Mouse (Mus musculus) MEL-GATA-1-ER (cell line): ENCODE measurements around the gene Sctr.

Experiments
- DNase-seq: peaks from one replicate; pipeline ENCODE4 v3.0.0-alpha.2; 2012; ENCODE audit warnings: low read depth; ENCODE audit errors: extremely low read depth

Sctr gene

GRCm38 (mm10) chr1:120027693-120028092 lies 21.0 kb downstream of the Sctr start:
- DNase-seq = no peak

DNA sequence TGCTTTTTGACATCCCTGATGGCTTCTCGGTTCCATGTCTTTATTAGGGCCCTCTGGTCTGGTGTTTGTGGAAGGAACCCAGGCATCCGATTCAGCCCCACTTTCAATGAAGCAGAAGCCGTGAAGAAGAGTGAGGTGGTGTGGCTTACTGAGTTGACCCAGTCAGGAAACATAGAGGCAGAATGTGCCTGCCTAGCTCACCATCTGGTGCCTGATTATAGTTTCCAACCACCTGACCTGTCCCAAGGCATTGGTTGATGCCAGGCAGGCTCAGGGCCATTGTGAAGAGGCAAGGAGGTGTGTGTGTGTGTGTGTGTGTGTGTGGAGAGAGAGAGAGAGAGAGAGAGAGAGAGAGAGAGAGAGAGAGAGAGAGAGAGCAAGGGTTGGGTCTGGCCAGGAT lies 23.8 kb downstream of the Sctr start:
- DNase-seq = no peak

GRCm38 (mm10) chr1:120032804-120033468 lies 26.2 kb downstream of the Sctr start:
- peak; percentile 49 for DNase-seq

GRCm38 (mm10) chr1:120033469-120033854 lies 26.8 kb downstream of the Sctr start:
- DNase-seq = no peak

GRCm38 (mm10) chr1:120034793-120035192 lies 28.1 kb downstream of the Sctr start:
- DNase-seq = no peak

- no peak for DNase-seq
Observed at GRCm38 (mm10) chr1:120035456-120036034, 28.9 kb downstream of the Sctr start.

DNA sequence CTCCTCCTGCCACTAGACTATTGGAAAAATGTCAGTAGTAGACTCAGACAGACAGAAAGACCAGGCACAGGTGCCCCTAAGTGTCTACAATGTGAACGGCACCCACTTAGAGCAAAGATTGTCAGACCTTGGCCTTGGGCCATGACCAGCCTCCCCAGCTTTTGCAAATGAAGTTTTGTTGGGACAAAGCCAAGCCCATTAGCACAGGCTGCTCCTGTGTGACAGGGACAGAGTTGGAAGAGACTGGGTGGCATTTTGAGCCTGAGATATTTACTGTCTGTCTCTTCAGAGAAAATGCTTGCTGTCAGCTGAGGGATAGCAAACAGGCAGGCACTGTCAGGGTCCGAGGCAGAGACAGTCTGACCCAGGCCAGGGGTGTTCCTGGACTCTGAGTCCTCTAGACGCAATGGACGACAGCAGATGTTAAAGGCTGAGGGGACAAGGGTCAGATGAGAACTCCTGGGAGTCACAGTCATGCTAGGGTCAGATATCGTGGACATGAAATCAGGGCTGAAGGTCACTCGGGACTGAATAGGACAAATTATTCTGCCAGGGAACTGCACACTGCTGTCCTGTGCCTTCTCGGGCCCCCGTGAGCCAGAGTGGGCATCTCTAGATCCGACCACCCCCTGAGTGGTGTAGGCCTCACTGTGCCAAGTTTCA lies 30.5 kb downstream of the Sctr start:
- no peak for DNase-seq

DNA sequence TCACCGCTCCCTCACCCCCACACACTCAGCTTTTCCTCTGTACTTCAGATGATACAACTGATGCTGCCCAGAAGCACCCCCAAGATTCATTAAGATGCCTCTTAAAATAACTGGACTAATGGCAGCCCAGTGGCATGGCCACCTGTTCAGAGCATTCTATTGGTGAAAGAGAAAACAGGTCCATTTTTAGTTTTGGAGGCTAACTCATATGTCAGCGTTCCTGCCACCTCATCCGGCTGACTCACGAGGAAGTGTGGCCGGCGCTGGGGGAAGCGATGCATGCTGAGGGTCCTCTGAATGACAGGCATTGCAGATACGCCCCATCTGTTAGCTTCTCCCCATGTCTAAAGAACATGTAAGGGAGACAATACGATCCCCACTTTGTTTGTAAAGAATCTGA lies 31.9 kb downstream of the Sctr start:
- no peak for DNase-seq

DNA sequence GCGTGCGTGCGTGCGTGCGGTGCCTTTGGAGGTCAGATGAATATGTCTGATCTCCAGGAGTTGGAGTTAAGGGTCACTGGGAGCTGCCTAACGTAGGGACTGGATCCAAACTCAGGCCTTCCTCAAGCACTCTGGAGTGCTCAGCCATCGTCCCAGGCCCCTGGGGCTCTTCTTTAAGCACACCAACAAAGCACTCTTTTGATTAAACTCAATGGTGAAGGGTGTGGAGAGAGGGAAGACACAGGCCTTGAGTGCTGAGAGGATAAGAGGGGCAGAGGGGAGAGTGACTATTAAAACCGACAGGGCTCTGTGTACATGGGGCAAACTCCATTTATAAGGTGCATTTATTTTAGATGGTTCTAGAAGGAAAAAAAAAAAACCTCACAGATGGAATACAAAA lies 35.7 kb downstream of the Sctr start:
- no peak for DNase-seq

DNA sequence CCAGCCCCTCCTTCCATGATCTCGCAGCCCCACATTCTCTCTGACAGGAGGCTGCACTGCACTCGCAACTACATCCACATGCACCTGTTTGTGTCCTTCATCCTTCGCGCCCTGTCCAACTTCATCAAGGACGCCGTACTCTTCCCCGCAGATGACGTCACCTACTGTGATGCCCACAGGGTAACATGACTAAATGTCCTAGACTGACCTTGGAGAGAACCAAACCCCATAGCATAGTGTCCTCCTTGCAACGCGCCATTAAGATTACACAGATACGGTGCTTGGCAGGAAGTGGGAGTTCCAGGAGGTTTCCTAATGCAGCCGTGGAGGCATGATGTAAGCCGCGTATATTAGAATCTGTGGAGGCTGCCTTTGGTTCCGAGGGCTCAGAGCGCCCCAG lies 37.9 kb downstream of the Sctr start:
- DNase-seq = no peak

GRCm38 (mm10) chr1:120047325-120047724 lies 40.6 kb downstream of the Sctr start:
- no peak for DNase-seq

GRCm38 (mm10) chr1:120051070-120051469 lies 44.4 kb downstream of the Sctr start:
- no peak for DNase-seq

GRCm38 (mm10) chr1:120054997-120055396 lies 48.3 kb downstream of the Sctr start:
- DNase-seq = no peak

DNA sequence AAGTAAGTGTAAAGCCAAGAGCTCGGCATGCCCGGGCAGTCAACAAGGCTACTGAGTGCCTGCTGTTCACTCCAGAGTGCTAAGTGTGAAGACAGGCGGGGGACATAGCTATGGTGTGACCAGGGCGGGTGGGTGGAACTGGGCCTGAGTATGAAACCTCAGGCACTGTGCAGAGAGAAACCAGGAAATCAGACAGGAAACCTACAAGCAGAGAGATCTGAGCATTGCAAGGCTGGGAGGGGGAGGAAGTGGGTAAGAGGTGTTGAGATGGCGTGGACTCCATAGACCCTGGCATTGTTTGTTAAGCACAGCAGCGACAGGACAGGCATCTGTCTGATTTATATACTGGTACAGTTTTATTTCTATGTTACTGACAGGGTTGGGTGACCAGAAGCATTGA lies 48.8 kb downstream of the Sctr start:
- DNase-seq = no peak

- DNase-seq = no peak
Observed at GRCm38 (mm10) chr1:120056236-120056635, 49.5 kb downstream of the Sctr start.

DNA sequence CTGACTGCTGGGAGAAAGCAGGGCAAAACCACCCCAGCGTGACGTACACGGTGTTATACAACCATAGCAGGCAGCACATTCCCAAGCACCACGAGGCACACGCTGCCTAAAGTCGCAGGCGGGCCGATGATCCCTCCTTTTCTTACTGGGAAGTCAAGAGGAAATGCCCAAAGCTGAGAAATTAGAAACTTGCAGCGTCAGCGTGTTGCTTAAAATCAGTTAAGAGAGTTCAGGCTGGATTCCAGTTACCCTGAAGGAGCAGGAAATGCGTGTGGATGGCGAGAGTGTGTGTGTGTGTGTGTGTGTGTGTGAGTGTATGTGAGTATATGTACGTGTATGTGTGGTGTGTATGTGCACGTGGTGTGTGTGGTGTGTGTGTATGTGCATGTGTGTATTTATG lies 50.4 kb downstream of the Sctr start:
- DNase-seq = no peak

DNA sequence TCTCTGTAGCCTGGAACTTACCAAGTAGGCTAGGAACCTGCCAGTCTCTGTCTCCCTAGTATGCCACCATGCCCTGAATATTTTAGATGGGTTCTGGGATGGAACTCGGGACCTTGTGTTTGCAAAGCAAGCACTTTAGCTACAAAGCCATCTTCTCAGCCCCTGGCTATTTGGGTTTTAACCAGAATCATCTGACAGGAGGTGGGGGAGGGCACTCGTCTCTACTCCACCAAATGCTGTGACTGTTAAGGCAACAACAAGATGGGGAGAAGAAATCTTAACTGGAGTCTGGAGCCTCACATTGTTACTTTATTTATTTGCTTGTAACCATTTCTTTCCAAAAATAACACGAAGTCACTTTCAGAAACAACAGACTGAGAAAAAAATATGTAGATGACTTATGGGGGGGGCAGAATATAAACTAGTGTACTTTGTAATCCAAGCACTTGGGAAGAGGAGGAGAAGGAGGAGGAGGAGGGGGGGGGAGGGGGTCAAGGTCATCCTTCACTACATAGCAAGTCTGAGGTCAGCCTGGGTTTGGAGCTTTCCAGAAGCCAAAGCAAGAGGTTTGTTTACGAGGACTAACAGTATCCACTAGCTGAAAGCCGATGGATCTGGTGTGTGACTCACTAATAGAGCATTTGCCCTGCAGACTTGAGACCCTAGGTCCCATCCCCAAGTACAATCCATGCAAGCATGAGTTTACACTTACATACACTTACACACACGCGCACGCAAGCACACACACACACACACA lies 51.2 kb downstream of the Sctr start:
- no peak for DNase-seq

- DNase-seq = no peak
Observed at GRCm38 (mm10) chr1:120060687-120061086, 54.0 kb downstream of the Sctr start.

DNA sequence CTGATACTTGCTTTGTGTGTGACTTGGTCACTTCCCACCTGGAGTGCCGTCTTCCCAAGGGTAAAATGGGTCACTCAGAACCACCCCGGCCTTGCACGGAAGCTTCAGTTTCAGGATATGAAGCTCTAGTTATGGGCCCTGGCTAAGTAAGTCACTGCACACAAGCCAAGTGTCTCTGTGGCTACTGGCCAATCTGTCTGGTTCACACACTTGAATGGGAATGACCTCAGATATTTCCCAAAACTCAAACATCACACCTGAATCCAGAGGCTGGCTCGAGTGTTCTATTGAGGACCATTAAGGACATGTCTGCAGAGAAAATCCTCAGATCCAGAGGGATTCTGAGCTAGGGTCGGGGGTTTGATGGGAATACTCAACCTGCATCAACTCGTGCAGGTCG lies 55.5 kb downstream of the Sctr start:
- no peak for DNase-seq

GRCm38 (mm10) chr1:120064036-120064682 lies 57.5 kb downstream of the Sctr start:
- no peak for DNase-seq

- no peak for DNase-seq
Observed at GRCm38 (mm10) chr1:120066159-120066558, 59.5 kb downstream of the Sctr start.

- DNase-seq = no peak
Observed at GRCm38 (mm10) chr1:120066625-120067024, 59.9 kb downstream of the Sctr start.
